Mouse (Mus musculus) left cerebral cortex, postnatal 10 days (tissue): ENCODE data around the gene Naa40. TPM values are rescaled to one million over a fixed set of nuclear protein-coding genes. Genes with fewer than 3 reads are reported as not detected.

Experiments
- DNase-seq, 2 experiments: peaks; one replicate each; pipeline ENCODE4 v3.0.0; 2021 to 2022; ENCODE audit warnings: low spot score in 2 of 2, mixed read lengths in 1 of 2; ENCODE audit errors: extremely low spot score in 1 of 2
- intact Hi-C: fragments of 180-260 bp; cut with DNase I; formaldehyde crosslinking; loops from one replicate; pipeline ENCODE4 v1.15.1; 2025
- total RNA-seq, 2 experiments: library from RNA; stranded (reverse); gene quantifications; 2 replicates each; pipeline ENCODE4 v1.2.3; 2021

Naa40 gene
- total RNA-seq, 2 experiments from 2014 or later, result 40.6 to 41.5 TPM

DNA sequence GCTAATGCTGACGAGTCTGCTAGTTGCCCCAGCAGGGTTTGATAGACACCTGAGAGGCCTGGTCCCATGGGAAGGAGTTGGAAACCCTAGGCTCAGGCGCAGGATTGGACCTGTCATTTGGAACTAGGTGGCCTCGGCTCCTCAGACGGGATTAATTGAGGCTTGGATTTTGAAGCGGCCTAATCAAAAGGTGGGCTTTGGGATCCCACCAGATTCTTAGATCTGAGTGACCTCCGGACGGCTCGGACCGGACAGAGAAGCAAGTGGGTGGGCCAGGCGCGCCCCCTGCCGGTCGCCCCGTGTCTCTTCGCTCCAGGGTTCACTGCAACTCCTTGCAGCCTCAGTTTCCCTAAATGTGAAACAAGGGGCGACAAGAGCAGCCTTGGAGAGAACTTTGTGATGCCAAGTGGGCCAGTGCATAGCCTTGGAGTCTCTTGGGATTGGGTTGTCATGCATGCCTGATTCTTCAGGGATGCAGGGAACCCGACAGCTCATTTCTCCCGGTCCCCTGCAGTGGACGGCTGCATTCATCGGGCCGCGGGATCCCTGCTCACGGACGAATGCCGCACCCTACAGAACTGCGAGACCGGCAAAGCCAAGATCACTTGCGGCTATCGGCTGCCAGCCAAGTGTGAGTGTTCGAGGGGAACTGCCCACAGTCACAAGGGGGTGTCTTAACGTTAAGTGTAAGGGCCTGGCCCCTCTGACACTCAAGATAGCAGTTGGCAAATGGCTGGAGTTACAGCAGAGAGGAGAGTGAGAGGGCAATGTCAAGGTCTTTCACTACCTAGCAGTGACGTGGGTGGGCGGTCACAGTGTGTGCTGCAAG is 44.9 kb downstream of the Naa40 start:
- peak in 1 of 2 experiments; percentile 71 for DNase-seq
- intact Hi-C loops, result loop anchor here (2.0 kb wide), 1 partner anchor 127 kb away; no protein-coding TSS in a partner anchor

DNA sequence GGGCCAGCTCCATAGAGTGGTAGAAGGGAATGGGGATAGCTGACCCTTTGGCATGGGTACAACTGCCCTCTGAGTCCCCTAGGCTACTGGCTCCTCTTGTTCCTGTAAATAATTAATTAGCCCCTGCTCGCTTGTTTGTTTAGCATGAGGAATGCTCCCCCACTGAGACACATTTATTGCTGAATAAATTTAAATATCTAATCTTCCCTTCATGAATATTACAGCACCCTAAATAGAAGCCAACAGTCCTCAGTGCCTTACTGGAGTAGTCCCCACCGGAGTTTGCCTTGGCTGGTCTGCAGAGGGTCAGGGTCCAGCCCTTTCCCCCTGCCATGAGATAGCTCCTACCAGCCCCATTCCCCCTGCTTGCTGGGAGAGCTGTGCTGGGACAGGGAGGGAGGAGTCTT is 48.4 kb downstream of the Naa40 start:
- no peak for DNase-seq
- intact Hi-C loops, result no loop called here

DNA sequence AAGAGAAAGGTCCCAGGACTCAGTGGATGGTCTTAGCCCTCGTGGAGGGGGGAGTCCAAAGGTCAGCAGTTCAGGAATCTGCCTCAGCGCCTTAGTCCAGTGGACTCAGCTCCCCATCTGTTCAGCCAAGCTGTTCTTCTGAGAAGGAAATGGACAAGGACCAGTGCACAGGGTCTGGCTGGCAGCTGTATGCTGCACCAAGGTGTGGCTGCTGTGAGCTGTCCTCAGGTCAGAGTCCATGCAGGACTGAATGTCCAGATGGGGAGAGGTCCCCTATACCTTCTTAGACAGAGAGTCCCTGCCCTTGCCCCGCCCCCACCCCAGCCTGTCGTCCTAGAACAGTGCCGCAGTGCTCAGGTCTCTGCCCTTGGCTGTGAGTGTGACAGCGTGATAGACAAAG is 49.3 kb downstream of the Naa40 start:
- intact Hi-C loops, result no loop called here
- DNase-seq, result no peak

DNA sequence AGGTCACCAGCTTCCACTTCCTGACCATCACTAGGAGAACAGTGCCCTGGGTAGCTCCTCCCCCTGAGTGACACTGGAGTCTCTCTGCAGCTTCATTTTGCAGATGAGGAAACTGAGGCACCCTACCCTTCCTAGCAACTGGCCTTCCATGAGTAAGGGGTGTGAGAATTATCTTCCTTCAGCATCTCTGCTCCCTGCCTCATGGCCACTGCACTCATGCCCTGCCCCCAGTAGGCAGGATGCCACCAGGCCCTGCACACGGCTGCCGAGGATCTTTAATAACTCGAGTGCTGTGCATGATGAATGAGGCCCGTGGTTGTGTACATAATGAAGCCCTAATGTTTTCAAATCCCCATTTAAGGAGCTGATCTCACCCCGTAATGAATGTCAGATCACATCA is 50.0 kb downstream of the Naa40 start:
- intact Hi-C loops, result no loop called here
- DNase-seq, result no peak

DNA sequence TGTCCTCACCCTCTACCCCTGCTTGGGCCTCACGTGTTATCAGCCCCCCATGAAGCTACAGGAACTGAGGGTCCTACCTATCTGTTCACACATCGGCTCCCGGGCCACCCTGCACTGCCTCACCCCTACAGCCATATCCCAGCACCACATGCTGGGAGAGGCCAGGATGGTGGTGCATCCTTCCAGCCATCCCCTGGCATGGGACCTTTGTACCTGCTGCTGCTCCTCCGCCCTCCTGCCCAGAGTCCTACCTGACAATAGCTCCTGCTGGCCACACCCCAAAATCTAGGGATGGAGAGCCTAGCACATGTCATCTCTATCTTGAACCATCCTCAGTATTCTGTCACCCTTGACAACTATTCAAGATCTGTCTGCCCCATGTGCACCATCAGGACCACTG is 52.0 kb downstream of the Naa40 start:
- intact Hi-C loops, result no loop called here
- DNase-seq, result no peak

DNA sequence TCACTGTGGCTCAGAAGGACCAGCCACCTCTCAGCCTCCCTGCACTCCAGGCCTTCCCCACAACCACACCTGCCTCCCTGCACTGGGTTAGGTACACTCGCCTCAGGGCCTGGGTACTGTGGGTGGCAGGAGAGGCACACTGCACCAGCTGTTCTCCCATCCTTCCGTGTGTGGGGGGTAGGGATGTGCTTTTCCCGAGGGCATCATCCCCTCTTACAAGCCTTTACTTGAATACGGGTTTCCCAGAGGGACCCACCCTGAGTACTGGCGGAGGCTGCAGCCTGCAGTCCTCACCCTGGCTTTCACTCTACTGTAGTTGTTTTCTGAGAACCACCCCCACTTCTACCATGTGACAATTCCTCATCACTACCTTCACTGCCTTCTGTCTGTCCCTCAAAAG is 53.8 kb downstream of the Naa40 start:
- intact Hi-C loops, result no loop called here
- DNase-seq, result no peak

DNA sequence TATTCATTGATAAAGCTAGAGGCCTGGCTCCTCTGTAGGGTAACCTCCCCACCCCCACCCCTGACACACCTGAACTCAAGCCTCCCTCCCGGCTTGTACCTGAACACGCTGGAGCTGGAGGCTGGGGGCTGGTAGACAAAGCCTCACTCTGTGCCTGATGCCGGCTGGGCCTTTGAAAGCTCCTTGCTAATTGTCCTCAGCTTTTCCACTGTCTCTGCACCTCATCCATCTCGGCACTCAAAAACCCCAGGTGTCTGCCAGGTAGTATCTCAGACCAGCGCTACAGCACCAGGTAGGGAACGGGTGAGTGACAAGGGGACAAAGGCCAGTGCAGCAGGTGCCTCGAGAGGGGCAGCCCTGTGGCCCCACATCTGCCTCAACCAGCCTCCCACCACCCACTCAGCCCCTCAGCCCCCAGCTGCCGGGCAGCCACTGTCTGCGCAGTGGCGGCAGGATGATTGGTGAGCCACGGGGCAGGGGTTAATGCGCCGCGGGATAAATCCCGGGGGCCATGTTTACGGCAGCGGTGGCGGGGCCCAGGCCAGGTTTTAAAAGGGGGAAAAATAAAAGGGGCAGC is 55.2 kb downstream of the Naa40 start:
- intact Hi-C loops, result no loop called here
- DNase-seq, result no peak

DNA sequence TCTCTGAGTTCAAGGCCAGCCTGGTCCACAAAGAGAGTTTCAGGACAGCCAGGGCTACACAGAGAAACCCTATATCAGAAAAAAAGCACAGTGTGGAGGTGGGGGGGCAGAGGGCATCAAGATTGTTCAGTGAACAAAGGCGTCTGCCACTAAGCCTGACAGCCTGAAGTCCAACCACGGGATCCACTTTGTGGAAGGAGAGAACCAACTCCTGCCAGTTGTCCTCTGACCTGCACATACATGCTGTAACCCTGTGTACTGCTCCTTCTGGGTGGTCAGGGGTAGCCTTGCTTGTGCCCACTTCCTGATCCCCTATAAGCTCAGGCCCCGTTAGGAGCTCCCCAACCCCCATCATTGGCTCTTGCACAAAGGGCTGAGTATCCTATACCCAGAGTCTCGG is 55.9 kb downstream of the Naa40 start:
- intact Hi-C loops, result no loop called here
- DNase-seq, result no peak

DNA sequence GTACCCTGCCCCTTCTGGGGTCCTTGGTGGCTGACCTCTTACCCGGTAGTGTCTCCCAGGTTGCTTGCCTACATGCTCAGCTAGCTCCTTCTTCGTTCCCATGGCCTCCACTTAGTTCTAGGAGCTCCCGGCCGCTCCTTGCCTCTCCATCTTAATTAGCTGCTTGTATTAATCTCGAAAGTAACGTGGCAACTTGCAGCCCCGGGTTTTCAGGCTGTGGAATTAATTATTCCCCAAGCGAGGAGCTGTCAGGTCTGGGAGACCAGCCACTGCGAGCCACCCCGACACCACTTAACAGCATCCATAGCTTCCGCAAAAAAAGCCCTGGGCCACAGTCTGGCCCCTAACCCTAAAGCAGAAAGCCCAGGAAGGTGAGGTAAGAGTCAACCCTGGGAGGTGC is 57.6 kb downstream of the Naa40 start:
- intact Hi-C loops, result no loop called here
- no peak for DNase-seq

DNA sequence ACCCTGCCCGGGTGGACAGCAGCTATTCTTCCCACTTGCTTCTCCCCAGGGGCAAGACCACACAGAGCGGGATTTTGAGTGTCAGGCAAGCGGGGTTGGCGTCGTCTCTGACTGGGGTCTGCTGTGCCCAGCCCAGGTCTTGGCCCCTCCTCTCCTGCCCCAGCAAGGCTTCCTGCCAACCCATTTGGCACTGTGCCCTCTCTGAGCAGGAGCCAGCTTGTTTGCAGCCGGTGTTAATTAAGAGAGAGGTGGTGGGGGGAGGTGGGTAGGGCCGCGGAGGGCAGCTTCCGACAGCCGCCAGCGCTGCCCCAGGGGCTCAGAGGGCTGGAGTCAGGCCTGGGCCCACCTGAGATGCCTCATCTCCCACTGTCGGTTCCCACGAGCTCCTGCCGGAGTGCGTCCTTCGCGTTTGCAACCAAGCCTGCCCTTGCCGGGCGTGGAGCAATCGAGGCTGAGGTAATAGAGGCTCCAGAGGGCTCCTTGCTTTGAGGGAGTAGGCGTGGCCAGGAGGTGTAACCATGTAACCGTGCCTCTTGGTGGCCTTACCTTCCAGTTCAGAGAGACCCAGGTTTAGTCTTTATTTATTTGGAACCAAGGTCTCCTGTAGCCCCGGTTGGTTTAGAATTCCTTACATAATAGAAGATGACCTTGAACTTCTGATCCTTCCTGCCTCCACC is 58.6 kb downstream of the Naa40 start:
- peak; percentile 78 to 85 for DNase-seq
- intact Hi-C loops, result no loop called here

DNA sequence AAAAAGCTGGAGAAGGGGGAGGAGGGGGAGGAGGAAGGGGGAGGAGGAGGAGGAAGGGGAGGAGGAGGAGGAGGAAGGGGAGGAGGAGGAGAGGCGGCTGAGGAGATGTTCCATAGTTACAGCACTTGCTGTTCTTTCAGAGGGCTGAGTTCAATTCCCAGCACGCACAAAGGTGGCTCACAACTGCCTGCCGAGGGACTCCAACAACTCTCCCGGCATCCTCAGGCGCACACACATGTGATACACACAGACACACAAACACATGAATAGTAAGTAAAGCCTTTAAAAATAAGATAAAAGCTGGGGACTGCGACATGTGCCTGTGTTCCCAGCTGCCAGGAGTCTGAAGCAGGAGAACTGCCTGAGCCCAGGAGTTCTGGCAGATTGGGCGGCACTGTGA is 59.5 kb downstream of the Naa40 start:
- intact Hi-C loops, result no loop called here
- DNase-seq, result no peak

DNA sequence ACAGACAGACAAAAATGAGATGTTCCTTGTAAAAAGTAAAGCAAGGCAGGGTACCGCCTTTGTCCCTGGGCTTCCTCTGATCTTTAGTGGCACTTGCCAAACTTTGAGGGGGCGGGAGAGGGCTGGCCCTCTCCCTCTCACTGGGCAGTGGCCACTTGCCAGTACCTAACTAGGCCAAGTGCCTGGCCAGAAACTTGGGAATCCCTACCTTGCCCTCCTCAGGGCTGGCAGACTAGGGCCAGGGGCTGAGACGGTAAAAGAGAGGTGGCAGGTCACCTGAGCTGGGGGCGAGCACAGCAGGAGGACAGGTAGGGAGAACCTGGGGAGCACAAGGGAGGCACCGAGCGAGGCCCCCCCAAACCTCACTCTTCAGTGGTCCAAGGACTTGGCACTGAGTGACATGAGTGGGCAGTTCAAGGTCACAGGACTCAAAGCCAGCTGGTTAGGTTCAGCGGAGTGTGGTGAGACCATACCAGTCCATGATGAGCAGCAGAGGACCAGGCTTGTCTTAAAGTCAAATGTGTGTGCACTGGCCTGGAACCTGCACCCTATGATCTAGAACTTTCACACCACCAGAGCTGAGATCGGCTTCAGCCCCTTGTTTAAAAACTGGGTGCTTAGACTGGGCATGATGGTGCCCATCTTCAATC is 60.1 kb downstream of the Naa40 start:
- no peak for DNase-seq
- intact Hi-C loops, result no loop called here

DNA sequence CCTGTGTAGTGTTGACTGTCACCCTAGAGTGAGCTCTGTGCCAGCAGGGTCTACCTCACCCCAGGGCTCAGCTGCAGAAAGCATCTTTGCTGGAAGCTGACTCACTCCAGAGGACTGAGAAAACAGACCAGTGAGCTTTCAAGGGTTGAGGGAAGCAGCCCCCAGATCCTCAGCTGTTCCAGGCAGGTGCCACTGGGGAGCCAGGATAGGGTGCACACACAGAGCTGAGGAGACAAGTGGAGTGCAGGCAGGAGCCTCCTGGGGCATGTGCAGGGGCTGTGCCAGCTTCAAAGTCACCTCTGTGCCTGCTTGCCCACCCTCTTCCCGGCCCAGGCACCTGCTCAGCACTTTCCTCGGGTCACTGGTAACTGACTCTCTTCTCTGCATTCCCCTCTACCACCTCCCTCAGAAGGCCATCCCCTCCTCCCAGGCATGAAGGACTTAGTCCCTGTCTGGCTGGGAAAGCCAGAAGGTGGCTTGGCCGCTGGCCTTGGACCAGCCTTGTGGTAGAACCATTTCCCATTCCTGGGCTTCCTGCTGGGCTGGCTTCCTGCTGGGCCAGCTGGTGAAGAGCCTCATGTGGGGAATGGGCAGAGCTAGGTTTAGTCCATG is 62.0 kb downstream of the Naa40 start:
- intact Hi-C loops, result no loop called here
- DNase-seq, result no peak

DNA sequence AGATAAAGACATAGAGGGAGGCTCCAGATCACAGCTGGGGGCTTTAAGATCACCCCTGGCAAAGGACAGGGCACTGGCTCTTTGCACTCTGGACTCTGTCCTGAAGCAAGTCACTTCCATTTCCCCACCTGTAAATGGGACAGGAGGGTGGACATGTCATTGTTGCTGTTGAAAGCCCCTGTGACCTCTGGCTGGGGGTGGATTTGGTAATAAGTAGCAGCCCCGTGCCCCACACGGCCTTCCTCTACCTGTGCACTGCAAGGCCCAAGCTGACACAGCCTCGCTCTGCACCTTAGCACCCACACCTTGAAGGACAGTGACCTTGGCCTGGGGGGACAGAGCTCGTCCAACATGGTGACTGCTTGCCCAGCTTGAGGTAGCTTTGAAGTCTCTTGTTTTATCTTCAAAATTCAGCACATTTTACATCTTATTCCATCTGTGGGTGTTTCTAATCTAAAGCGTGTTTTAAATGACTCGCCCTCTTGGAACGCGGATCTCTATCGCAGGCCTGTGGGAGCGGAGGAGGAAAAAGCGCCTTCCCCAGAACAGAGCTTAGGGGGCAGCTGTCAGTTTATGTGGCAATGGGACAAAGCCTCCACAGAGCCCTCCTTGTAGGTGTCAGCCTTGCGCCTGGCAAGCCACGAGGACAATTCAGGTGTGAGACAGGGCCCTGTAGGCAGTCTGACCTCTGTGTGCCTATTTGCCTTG is 63.0 kb downstream of the Naa40 start:
- intact Hi-C loops, result no loop called here
- no peak for DNase-seq

DNA sequence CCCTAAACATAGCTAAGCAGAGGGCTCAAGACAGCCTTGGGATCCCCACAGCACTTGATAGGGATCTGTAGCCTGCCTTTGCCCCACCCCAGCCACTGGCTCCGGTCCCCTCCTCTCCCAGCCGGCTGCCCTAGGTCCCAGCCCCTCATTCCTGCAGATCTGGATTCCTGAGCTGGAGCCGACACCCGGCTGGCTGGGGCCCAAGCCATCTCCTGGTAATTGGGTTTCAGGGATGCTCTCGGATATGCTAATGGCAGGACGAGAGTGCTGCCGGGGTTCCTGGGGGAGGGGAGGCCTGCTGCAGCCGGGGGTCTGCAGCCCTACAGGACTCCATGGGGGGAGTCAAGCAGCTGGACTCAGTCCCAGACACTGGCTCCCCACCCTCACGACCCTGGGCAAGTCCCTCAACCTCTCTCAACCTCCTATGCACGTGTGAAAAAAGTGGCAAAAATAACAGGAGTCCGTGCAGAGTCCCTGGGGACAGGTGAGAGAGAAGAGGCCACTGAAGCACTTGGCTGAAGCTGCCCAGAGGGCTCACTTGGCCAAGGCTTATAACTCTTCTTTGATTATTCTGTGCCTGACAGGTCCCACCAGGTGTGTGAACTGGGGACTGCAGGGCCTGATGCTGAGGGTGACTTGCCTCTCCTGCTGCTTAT is 64.8 kb downstream of the Naa40 start:
- intact Hi-C loops, result no loop called here
- DNase-seq, result no peak
